Mouse (Mus musculus) c-Kit-negative CD71-positive TER-119-positive erythroid progenitor cells, embryonic 14.5 days (primary cell): Measurements from ENCODE around the gene 5730596B20Rik.

ENCODE experiments used
- DNase-seq: peaks from one replicate; pipeline ENCODE4 v3.0.0-alpha.2; 2013; ENCODE audit warnings: low read depth, low spot score

The 5730596B20Rik gene

DNA sequence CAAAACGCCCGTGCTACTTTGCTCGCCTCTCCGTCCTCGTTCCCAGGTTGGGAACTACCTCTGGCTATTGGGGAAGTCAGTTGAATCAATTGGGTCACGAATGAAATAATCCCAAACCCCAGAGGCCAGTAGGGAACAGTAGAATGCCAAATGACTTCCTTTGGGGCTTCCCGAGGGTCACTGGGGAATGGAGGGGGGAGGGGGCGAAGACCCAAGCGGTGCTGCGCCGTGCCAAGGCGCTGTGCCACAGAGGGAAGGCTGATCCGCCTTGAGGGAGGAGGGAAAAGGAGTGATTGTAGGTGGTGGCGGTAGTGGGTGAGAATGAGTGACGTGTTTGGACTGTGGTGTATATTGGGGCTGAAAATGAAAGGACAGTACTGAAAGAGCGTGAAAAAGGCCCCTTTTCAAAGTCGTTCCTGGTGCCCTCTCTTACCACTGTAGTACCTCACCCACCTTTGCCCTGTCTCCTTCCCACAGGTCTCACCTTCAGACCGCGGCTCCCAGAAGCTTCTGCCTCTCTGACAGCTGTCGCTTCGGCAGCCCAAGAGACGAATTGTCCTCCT is 35.3 kb downstream of the 5730596B20Rik start:
- DNase-seq, result no peak

DNA sequence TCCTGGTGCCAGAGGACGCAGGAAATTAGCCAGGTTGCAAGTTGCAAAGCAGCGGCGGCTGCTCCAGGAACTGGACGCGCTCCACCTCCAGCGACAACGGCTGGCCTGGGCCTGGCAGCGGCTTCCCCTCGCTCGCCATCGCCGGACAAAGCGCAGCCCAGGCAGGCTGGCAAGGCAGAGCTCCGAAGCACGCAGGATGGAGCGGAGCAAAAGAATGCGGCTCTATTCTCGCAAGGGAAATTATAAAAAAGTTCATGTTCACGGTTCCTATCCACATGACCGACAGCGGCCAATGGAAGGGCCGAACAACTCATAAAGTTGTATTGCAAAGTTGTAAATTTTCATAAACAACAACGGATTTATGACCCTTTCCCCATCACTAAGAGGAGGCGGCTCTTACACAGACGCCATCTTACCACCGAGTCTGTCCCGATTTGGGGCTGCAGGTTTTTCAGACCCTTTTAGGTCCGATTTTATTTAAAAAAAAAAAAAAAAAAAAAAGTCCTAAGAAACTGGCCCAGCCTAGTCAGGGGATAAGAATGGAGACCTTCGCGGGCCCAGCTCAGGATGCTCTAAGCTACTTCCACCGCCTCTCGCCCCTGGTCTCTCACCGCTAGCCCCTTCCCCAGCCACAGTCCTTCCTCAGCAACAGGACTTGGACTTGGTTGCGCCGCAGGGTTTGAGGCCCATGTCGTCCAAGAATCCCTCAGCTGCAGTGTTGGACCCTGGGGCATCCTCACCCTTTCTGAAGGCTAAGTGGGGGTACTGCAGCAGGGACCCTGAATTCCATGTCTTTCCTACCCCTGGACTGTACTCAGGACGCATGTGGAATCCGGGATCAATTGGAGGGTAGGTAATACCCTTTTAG is 36.1 kb downstream of the 5730596B20Rik start, which contains the start of the genes Hoxa3 and Gm28308:
Hoxa3 (minus strand) TSS at position 218 of the 868 bp plus-strand sequence.
Gm28308 (minus strand) TSS at position 221 of the 868 bp plus-strand sequence.
- DNase-seq, result no peak

DNA sequence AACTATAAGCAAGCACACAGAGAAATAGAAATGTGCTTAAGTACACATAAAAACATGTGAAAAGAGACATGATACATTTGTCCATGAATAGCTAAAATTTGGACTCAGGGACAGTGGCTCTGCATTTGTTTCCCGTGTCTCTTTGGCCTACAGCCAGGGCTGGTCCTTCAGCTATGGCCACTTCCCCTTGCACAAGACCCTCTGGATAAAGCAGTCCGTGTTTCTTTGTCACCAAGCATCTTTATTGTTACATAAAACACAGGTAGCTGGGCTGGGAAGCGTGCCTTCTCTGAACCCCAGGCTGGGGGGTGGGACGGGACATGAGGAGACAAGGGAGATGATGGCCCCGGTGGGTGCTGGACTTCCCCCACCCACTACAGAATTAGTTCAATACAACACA is 37.0 kb downstream of the 5730596B20Rik start:
- no peak for DNase-seq

DNA sequence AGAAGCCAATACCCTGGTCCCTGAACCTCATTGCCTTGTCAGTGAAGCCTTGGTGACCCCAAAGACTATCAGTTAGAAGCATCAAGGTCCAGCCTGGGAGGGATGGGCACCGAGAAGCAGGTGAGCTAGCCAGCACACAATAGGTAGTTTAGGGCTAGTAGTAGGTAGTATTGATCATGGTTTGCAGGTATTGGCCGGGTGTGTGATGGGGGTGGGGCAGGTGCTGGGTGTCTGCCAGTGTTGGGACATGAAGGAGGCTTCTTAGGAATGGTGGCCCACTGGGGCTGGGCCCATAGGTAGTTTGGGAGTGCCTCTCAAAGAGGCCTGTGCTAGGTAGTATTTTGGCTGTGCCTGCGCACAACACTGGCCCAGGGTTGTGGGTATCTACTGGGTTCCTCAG is 37.8 kb downstream of the 5730596B20Rik start:
- DNase-seq, result no peak

DNA sequence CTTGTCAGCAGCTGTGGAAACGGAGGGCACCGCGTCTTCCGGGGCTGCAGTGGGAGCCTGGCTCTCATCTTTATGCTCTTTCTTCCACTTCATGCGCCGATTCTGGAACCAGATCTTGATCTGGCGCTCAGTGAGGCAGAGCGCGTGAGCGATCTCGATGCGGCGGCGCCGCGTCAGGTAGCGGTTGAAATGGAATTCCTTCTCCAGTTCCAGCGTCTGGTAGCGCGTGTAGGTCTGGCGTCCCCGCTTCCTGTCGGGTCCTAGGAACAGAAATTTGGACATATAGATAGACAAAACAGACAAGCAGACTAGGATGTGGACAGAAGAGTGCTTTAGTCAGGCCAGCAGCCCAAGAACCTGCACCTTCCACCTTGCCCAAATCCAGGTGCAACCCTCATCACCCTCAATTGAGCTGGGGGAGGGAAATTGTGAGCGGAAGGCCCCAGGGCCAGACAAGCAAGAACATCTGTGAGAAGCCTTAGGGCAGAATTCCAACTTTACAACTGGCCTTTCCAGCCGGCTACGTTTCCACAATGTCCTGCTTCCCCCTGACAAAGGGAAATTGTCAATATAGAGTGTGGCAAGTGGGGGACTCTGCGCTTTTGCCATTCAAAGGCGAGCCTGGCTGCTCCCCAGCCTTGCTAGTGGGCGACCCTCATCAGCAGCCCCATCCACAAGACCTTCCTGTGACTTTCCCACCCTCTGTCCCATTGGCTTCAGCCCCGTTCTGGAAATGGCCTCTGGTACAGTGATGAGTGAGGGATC is 38.7 kb downstream of the 5730596B20Rik start:
- no peak for DNase-seq

DNA sequence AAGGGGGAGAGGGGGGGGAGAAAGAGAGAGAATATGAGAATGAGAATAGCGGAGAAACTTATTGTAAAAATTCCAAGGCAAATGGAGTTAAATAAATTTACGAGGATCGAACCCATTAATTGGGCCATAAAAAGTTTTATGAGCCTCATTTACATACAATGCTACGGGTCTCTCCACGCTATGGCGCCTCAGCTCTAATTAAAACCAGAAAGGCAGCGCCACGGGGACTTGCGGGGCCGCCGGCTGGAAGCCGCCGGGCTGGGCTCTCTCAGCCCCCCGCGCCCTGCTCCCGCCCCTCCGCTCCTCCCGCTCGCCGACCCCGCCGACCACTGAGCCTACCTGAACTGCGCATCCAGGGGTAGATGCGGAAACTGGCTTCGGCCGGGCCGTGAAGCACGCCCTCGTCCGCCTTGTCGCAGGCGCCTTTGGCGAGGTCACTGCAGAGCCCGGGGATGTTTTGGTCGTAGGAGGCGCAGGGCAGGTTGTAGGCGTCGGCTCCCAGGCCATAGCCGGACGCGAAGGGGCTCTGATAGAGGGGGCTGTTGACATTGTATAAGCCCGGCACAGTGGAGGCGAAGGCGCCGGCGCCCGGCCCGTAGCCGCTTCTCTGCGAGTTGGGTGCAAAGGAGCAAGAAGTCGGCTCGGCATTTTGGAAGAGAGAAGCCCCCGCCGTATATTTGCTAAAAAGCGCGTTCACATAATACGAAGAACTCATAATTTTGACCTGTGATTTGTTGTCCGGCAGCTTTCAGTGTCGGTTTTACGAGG is 39.6 kb downstream of the 5730596B20Rik start:
- DNase-seq, result no peak

DNA sequence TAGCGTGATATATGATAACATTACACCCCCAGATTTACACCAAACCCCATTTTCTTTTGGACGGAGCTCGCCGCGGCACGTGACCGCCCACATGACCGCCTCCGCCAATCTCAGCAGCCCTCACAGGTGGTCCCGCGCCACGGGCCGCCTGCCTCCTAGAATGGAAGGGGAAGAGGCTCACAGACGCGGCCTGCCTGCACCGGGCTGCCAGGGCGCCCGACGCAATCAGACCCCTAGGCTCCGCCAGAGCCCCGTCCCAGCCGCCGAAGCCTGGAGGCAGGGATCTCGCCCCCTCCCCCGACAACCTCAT is 40.1 kb downstream of the 5730596B20Rik start:
- DNase-seq, result no peak

DNA sequence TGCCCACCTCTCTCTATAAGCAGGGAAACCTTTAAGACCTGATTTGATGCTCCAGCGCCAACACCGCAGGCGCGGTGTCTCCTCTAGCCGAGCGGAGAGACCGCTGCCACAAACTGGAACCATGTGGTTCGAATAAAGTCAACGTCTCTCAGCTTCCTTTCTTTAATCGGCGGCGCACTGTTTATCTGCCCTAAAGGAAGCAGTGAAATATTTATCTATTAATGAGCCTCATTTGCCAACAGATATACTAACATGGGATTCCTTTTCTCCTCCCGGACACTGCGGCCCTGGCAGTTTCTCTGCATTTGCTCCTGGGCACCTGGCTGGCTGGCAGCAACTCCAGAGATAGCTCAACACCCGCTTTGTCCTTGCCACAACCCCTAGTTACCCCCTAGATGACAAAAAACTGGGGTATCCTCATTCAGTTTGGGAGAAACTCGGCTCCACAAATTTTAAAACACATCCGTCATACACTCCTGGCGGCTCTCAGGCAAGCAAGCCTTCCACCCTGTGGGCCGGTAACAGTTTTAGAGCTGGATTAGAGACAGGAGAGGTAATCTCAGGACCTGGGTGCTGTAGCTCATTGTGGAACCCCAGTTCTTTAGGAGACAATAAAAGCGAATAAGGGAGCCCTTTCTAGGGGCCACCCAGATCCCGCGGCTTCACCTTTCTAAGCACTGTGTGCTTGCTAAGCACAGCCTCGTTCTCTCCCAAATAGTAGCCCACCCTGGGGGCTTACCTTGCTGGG is 40.8 kb downstream of the 5730596B20Rik start:
- no peak for DNase-seq

DNA sequence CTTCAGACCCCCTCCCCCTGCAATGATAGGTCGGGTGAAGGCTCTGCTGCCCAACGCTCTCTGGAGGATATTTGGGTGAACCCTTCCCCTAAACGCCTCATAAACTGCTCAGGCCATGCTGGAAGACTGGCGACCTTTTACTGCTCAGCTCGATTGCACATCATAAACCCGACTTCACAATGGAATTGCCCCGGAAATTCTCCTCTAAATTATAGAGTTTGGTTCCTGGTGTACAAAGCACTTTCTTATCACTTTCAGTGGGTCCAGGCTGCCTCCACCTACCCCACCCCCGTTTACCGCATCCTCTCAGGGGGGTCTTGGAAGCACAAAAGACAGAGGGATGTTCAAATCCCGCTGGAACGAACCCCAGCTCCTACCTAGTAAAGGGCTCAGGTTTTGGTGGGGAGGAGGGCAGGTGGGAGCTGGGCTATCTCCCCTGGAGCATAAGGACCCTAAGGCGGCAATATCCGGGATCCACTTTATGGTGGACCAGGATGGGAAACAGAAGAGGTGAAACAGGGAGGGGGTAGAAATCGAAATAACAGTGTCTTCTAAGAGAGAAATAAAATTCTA is 41.4 kb downstream of the 5730596B20Rik start:
- DNase-seq, result no peak

DNA sequence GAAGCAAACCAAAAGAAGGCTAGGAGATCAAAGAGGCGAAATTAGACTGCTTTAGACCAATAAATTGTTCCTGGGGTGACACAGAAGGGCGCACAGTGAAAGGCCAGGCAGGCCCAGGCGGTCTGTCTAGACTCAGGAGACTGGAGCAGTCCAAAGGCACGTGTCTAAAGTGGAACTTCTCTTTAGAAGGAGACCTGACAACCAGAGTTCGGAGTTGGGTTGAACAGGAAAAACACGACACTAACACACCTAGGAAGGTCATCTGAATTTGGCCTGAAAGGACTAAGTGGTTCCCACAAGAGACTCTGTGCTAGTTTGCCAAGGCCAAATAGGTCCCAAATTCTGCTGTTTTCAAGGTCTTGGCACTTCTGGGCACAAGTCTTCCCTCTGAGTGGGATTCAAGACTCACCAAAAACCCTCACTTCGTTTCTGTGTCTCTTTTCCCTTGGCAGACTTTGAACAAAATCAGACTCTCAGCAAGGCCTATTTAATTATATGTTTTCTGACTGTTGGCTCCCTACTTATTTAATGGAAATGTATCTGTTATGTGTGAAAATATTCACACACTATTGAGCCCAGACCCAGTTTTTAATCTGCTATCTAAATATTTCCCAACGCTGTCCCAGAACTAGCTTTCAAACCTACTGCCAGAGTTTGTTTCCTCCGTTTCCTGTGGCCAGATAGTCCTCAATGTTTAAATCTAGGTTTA is 42.1 kb downstream of the 5730596B20Rik start:
- DNase-seq, result no peak

DNA sequence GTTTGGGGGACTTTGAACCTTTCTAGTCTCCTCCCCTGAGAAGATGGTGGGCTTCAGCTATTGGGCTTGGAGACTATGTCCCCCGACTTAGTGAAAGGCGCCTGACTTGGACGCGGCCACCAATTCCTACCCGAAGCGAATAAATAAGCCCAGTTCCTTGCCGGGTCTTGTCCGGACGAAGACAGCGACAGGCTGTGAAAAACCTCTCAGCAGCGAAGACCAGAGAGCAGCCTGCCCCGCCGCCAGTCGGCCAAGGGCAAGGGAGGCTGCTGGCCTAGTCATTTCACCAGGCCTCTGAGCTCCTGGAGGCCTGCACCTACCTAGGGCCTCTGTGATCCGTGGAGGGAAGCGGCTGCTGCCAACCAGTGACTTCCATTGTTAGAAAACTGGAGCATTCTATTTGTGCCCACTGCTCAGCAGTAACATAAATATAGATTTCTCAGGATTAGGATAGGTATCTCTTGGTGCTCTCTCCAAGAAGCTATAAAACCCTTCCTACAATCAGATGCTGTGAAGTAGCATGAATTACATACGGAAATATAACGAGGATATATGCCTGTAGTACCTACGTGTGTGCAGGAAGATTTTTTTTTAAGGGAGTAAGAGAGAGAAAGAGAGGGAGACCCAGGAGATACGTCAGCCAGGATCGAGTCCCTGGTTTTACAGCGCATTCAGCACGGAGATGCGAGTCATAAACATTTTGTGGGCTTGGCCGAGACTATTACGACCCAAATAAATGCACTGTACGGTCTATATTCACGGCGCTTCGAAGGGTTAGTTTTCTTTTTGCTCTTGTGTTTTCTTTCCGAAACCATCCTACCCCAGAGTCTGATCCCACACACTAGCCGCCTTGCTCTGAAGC is 42.9 kb downstream of the 5730596B20Rik start:
- no peak for DNase-seq

DNA sequence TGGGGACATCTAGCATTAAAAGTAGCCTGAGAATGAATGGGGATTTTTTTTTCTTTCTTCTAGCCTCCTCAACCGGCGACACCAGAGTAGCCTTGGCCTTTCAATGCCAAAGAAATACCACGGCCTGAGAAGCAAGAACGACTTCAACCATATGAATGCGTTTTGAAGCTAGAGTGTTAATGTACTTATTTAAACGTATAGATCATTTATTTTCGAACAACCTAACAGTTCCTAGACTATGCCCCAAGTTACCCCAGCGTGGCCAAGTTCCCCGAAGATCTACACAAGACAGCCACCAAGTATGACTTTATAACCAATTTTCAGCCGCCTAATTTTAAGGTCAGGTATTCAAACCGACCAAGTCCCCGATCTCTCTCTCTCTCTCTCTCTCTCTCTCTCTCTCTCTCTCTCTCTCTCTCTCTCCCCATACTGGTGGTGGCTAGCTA is 43.6 kb downstream of the 5730596B20Rik start:
- no peak for DNase-seq

DNA sequence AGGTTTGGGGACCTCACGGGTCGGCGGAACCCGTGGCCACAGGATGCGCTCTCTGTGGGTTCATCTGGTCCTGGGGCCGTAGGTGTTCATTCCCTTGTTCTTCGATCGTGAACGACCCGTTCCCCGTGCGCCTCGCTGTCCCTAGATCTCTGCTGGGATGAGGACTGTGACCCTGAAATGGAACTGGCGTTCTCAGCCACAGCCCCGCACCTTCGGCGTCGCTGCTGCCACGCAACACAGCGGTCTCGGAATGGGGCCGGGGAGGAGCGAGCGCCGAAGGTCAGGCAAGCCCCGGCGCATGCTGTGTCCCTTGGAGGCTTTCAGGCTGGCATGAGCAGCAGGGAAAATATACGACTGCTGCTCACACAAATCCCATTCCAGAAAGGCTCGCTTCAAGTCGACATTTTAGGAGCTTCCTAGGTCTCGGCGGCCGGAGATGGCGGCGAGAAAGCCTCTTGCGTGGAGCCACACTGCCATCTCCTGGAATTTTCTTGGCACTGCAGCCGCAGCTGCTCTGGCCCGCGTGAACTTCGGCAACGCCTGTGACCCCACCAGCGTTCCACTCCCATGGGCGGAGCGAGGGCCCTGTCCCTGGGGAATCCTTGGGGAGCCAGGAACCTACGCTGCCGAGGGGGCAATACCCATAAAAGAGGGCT is 44.2 kb downstream of the 5730596B20Rik start, which contains the start of gene Hoxa7:
Hoxa7 (minus strand) TSS at position 518 of the 656 bp plus-strand sequence.
- DNase-seq, result no peak

DNA sequence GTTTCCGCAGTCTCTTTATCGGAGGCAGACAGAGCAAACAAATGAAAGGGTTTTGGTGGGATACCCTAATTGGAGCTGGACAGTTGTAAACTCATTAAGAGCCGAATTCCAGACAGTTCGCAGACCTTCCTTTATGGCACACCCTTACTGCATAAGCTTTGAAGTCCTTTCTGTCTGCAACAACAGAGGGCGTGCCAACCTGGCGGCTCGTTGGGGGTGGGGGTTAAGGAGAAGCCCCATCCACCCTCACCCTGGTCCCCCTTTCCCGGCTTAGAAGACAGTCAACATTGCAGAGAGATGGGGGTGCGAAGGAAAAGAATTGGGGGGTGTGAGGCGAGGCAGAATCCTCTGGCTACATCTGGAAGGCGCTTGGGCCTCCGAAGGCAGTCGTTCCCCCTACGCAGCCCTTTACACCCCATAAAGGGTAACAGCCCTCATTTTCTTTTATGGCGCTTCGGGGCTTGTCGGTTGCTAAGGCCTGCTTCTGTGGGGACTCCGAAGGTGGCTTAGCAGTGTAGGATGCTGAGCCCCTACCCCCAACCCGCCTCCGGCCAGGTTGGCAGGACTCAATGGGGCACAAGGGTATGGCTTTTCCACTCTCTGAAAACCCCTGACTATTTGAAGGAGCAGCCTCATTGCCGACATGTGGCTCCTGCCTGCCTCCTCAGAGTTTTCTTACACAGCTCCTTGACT is 44.8 kb downstream of the 5730596B20Rik start:
- no peak for DNase-seq

DNA sequence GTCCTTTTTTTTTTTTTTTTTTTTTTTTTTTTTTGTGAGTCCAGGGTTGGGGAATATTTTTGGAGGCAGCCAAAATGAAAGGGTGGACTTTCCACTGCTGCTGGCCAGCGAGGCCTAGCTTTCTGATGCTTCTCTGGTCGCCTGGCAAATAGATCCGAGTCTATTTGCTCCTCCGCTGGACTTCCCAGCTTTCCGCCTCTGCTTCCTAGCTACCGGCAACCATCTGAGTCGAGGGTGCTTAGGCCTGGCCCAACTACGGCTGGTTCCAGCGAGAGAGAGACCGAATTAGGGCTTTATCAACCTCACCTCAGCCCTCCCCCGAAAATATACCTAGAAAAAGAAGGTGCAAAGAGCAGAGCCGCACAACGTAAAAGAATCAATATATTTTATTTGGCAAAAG is 45.4 kb downstream of the 5730596B20Rik start:
- DNase-seq, result no peak

DNA sequence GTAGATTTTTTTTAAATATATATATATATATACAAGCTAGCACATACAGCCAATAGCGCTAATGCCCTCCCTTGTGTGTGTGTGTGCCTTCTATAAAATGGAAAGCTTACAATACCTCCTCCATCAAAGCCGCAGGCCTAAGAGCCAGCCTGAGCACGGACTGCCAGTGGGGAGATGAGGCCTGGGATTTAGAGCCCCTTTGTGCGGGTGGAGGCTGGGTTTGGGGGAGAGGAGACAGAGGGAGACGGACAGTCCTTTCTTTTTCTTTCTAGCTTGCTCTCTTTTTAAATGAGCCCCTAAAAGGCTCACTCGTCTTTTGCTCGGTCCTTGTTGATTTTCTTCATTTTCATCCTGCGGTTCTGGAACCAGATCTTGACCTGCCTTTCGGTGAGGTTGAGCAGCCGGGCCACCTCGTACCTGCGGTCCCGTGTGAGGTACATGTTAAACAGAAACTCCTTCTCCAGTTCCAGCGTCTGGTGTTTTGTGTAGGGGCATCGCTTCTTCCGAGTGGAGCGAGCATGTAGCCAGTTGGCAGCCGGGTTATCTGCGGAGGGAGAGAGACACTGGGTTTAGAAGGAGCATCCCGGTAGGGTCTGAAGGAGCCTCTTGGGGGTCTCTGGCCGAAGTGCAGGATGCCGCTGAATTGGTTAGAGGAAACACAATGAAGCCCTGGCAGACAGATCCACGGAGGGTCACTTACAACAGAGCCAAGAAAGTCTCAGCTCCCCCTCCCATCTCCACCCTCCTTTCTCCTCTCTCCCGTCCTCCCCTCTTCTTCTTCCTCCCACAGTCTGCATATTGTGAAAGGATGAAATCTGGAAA is 46.9 kb downstream of the 5730596B20Rik start:
- no peak for DNase-seq
